Mouse (Mus musculus) ES-E14 (cell line): ENCODE results near the gene Ap1ar.

Experiments used
- CHD2 ChIP-seq: IDR thresholded peaks from 2 replicates; pipeline ENCODE4 v1.6.1; 2014; ENCODE audit warnings: mild to moderate bottlenecking, low read depth, low read length, inconsistent platforms
- HCFC1 ChIP-seq: IDR thresholded peaks from 2 replicates; pipeline ENCODE4 v1.6.1; 2012; ENCODE audit warnings: low read length, inconsistent platforms, borderline replicate concordance; ENCODE audit not compliant: insufficient read depth
- MAFK ChIP-seq: IDR thresholded peaks from 2 replicates; pipeline ENCODE4 v1.6.1; 2014; ENCODE audit warnings: mild to moderate bottlenecking, low read depth, low read length, inconsistent platforms; ENCODE audit not compliant: insufficient read depth
- ZC3H11A ChIP-seq: IDR thresholded peaks from 2 replicates; pipeline ENCODE4 v1.6.1; 2012; ENCODE audit warnings: low read depth, mild to moderate bottlenecking, inconsistent platforms, low read length, borderline replicate concordance
- ZNF384 ChIP-seq: IDR thresholded peaks from 2 replicates; pipeline ENCODE4 v1.6.1; 2012; ENCODE audit warnings: low read depth, low read length, inconsistent platforms

- TF ChIP-seq CHD2 (no peak), MAFK (no peak), ZC3H11A (no peak), HCFC1 (no peak), ZNF384 (no peak)
Measured at GRCm38 (mm10) chr3:127807846-127808245, 29.5 kb downstream of the Ap1ar start.
